Mouse (Mus musculus) neural tube, embryonic 15.5 days (tissue): ENCODE data around the gene Tprn. TPM values are rescaled to one million over a fixed set of nuclear protein-coding genes. Genes with fewer than 3 reads are reported as not detected.

Experiments used
- ATAC-seq: fragments of 200-750 bp; cut with Nextera tagmentation; 2 replicates; pipeline ENCODE4 v1.8.0; 2017; ENCODE audit warnings: mild to moderate bottlenecking, moderate TSS enrichment, moderate library complexity; ENCODE audit not compliant: low FRiP score
- H3K27ac ChIP-seq: fragments of 300-500 bp; sonication (generic); replicated peaks from 2 replicates; pipeline ENCODE4 v1.5.1; 2015; ENCODE audit warnings: mild to moderate bottlenecking, inconsistent platforms
- H3K27me3 ChIP-seq: fragments of 300-500 bp; sonication (generic); replicated peaks from 2 replicates; pipeline ENCODE4 v1.6.1; 2015; ENCODE audit warnings: inconsistent platforms
- H3K36me3 ChIP-seq: fragments of 300-500 bp; sonication (generic); 2 replicates; pipeline ENCODE4 v1.6.1; 2015; ENCODE audit warnings: inconsistent platforms
- H3K4me1 ChIP-seq: fragments of 300-500 bp; sonication (generic); 2 replicates; pipeline ENCODE4 v1.6.1; 2015; ENCODE audit warnings: inconsistent platforms
- H3K4me2 ChIP-seq: fragments of 300-500 bp; sonication (generic); 2 replicates; pipeline ENCODE4 v1.6.1; 2015; ENCODE audit warnings: inconsistent platforms, mild to moderate bottlenecking, moderate library complexity
- H3K4me3 ChIP-seq: fragments of 300-500 bp; sonication (generic); replicated peaks from 2 replicates; pipeline ENCODE4 v1.5.1; 2015; ENCODE audit warnings: mild to moderate bottlenecking, inconsistent platforms
- H3K9ac ChIP-seq: fragments of 300-500 bp; sonication (generic); replicated peaks from 2 replicates; pipeline ENCODE4 v1.6.1; 2015; ENCODE audit warnings: mild to moderate bottlenecking, inconsistent platforms
- H3K9me3 ChIP-seq: fragments of 300-500 bp; sonication (generic); replicated peaks from 2 replicates; pipeline ENCODE4 v1.6.1; 2016; ENCODE audit warnings: inconsistent platforms
- WGBS: fragments of 180-500 bp; shearing (Covaris S2); methylation state at CpG from one replicate; pipeline ENCODE4 v1.1.7; 2015; ENCODE audit warnings: mixed read lengths; 5-methylcytosine and 5-hydroxymethylcytosine counted together
- polyA plus RNA-seq: library from polyadenylated mRNA; unstranded; fragments of >200 nt; fragmentation: Nextera tagmentation; extraction: Ambion mirVana; gene quantifications from 2 replicates; pipeline ENCODE4 v1.2.1, GENCODE M21; 2015

Gene Tprn
- polyA plus RNA-seq, 1 experiment from 2014 or later = 16.3 TPM

DNA sequence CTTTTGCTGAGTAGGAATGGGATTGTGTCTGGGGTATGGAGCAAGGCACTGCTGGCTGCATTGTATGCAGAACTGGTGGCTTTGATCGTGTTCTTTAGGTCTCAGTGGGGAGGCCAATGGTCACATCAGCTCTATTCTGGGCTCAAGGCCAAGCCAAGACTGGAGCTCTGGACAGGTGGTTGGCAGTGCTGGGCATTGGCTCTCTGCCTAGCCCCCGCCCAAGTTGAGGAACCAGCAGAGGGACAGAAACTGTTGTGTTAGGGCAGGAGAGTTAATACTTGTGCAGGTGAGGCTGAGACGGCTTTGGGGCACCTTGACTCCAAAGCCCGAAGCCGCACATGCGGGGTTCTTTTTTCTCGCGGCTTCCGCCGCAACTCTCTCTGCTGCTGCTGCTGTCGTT is 27.2 kb downstream of the Tprn start, which contains the start of gene Lrrc26:
Gene Lrrc26 (plus strand): TSS at position 265 of the 400 bp plus-strand sequence.
- Histone ChIP-seq H3K4me3 (peak within 1 kb of the TSS; percentile 24), H3K4me1 (peaks cover 55% of the 10 kb centered on the region), H3K27ac (peak within 1 kb of the TSS; percentile 23; the same call in 1 of the 2 replicates), H3K4me2 (peak within 1 kb of the TSS; percentile 61), H3K27me3 (peaks cover 68% of the 10 kb centered on the region), H3K9ac (peak within 1 kb of the TSS; percentile 46), H3K36me3 (peaks cover 11% of the 10 kb centered on the region), H3K9me3 (no peaks in the 10 kb centered on the region)
- ATAC-seq = no peak
- WGBS = 8% methylated on average over 11 of the region's 11 CpGs

DNA sequence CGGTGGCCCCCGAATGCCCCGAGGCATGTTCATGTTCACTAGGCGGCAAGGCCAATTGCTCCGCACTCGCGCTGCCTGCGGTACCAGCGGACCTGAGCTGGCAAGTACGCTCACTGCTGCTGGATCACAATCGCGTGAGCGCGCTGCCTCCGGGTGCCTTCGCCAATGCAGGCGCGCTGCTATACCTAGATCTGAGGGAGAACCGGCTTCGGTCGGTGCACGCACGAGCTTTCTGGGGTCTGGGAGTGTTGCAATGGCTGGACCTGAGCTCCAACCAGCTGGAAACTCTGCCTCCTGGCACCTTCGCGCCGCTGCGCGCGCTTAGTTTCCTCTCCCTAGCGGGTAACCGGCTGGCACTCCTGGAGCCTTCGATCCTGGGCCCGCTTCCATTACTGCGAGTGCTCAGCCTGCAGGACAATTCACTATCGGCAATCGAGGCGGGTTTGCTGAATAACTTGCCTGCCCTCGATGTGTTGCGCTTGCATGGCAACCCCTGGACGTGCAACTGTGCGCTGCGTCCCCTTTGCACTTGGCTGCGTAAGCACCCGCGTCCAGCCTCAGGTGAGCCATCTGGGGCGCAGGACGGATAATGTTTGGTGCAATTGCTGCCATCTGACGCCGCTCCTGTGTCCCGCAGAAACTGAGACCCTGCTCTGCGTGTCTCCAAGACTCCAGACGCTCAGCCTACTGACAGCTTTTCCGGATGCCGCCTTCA is 27.8 kb downstream of the Tprn start:
- Histone ChIP-seq H3K4me2 (peak overlapping the region; percentile 61), H3K27me3 (peaks cover 74% of the 10 kb centered on the region), H3K9ac (peak overlapping the region; percentile 46), H3K4me1 (peaks cover 55% of the 10 kb centered on the region), H3K36me3 (peaks cover 11% of the 10 kb centered on the region), H3K4me3 (peak overlapping the region; percentile 24), H3K9me3 (no peaks in the 10 kb centered on the region), H3K27ac (peak overlapping the region; percentile 23; the same call in 1 of the 2 replicates)
- WGBS = 3% methylated on average over 54 of the region's 54 CpGs
- peak; percentile 66 for ATAC-seq

DNA sequence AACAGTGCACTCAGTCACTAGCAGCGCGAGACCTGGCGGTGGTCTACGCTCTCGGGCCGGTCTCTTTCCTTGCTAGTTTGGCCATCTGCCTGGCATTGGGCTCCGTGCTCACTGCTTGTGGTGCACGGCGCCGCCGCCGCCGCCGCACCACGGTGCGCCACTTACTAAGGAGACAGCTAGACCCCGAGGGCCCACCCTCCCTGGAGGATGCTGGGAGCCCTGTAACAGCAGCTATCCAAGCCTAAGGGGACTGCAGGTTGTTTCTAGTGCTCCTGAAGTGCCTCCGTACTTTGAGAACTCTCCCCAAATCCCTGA is 28.4 kb downstream of the Tprn start:
- Histone ChIP-seq H3K9me3 (no peaks in the 10 kb centered on the region), H3K4me1 (peaks cover 55% of the 10 kb centered on the region), H3K27me3 (peaks cover 79% of the 10 kb centered on the region), H3K27ac (no peak overlapping the region), H3K9ac (peak overlapping the region; percentile 46), H3K36me3 (peaks cover 12% of the 10 kb centered on the region), H3K4me3 (peak overlapping the region; percentile 24), H3K4me2 (peak overlapping the region; percentile 61)
- peak; percentile 16; the same call in 1 of the 2 replicates for ATAC-seq
- WGBS = under 1% methylated on average over 18 of the region's 18 CpGs

DNA sequence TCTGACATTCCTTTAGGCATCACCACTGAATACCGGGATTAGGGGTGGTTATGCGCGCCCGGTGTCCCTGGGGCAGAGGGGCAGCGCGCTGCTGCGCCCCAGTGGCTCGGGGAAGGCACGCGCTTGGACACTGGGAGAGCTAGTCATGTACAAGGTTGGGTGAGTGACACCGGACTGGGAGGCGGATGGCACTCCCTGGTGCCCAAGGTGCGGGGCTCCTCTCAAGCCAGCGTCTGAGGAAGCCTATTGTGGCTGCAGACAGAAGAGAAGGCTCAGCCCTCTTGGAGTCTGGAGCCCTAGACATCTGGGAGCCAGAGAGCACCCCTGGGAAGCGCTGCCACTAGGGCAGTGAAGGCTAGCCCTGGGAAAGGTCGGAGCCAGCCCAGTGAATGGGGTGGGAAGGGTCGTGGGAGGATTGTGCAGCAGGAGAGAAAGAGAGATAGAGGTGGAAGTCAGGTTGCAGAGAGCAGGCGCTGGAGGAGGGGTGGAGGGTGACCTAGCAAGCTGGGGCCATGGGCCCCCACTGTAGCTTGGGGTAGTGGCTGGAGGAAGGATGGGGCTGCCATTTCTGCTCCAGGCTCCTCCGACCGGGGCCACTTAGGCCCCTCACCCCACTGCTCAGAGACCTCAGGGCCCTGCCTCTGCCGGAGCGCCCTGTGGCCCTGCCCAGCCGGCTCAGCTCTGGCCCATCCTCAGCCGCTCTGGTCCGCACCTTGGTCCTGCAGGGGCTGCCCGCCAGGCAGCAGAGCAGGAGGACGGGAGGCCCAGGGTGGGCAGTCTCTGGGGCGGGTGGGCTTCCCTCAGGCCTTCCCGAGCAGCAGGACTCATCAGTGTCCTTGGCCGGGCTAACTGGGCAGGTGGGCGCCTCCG is 29.0 kb downstream of the Tprn start:
- peaks cover 83% of the 10 kb centered on the region for H3K27me3 ChIP-seq
- 9% methylated on average over 31 of the region's 32 CpGs for WGBS
- H3K9ac ChIP-seq = peak overlapping the region; percentile 46; the same call in 1 of the 2 replicates
- no peak for ATAC-seq
- peak overlapping the region; percentile 61 for H3K4me2 ChIP-seq
- peaks cover 18% of the 10 kb centered on the region for H3K36me3 ChIP-seq
- H3K4me1 ChIP-seq = peaks cover 55% of the 10 kb centered on the region
- H3K4me3 ChIP-seq = peak overlapping the region; percentile 24
- H3K27ac ChIP-seq = no peak overlapping the region
- H3K9me3 ChIP-seq = no peaks in the 10 kb centered on the region

DNA sequence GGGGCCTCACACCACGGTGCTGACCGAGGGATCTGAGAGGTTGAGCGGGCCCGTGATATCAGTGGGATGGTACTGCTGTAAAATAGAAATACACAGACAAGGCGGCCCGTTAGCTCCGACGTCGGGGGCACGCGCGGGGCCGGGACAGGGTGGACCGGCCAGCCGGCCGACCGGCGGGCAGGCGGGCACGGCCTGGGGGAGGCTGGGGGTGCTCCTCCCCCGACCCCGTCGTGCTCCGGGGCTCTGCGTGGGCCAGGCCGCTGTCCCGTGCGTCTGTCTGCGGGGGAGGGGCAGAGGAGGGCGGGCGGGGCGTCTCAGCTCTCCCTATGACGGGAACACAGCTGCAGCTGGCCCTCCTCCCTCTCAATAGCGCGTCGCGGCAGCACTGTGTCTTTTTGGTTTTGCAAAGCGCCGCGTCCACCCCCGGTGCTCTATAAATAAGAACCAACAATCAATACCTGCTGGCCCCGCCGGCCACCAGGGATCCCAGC is 29.7 kb downstream of the Tprn start:
- H3K27me3 ChIP-seq = peaks cover 90% of the 10 kb centered on the region
- no peaks in the 10 kb centered on the region for H3K9me3 ChIP-seq
- peaks cover 25% of the 10 kb centered on the region for H3K36me3 ChIP-seq
- peaks cover 52% of the 10 kb centered on the region for H3K4me1 ChIP-seq
- H3K4me2 ChIP-seq = peak overlapping the region; percentile 47
- 0 out of 2 replicates have a peak overlapping the region, but pooled peaks have one; percentile 17 for H3K9ac ChIP-seq
- H3K27ac ChIP-seq = no peak overlapping the region
- peak overlapping the region; percentile 21 for H3K4me3 ChIP-seq
- ATAC-seq = no peak
- WGBS = 5% methylated on average over 34 of the region's 43 CpGs

DNA sequence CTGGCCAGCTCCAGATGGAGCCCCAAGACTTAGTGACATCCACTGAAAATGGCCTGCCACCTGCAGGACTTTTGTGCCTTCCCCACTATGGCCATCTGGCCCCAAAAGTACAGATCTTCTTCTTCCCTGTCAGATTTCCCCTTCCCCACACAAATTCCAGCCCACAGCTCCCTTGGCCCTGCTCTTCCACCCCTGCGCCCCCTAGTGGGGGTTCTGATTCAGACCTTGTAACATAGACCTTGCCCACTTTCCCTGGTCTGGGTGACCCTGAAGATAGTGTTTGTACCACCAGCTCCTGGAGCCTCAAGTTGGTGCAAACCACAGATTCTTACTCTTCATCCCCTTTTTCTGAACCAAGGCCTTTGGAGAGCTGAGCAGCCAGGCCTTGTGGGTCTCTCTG is 30.4 kb downstream of the Tprn start:
- Histone ChIP-seq H3K4me3 (no peak overlapping the region), H3K36me3 (peaks cover 33% of the 10 kb centered on the region), H3K9ac (no peak overlapping the region), H3K27ac (no peak overlapping the region), H3K9me3 (no peaks in the 10 kb centered on the region), H3K4me2 (no peak overlapping the region), H3K4me1 (peaks cover 45% of the 10 kb centered on the region), H3K27me3 (peaks cover 98% of the 10 kb centered on the region)
- no peak for ATAC-seq
- WGBS = 0% methylated on average over 1 of the region's 1 CpGs

DNA sequence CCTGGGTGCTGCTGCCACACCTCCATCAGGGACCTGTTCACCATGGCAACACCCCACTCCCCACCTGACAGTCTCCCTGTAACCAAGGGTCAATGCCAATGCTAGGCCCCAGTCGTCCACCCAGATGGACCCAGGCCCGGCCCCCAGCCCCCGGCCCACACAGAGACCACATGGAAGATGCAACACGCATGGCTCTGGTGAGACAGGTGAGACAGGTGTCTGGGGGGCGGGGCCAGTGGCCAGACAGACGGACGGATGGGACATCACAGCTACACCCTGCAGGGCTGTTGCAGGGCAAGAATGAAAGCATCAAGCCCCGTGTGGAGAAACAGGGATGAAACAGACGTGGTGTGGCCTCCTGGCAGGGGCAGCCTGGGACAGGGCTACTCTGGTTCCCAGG is 31.3 kb downstream of the Tprn start:
- H3K4me2 ChIP-seq = no peak overlapping the region
- H3K4me3 ChIP-seq = no peak overlapping the region
- H3K9ac ChIP-seq = no peak overlapping the region
- H3K27me3 ChIP-seq = peaks cover 96% of the 10 kb centered on the region
- H3K4me1 ChIP-seq = peaks cover 40% of the 10 kb centered on the region
- ATAC-seq = no peak
- WGBS = 72% methylated on average over 9 of the region's 9 CpGs
- H3K9me3 ChIP-seq = no peaks in the 10 kb centered on the region
- H3K36me3 ChIP-seq = peaks cover 40% of the 10 kb centered on the region
- H3K27ac ChIP-seq = no peak overlapping the region

DNA sequence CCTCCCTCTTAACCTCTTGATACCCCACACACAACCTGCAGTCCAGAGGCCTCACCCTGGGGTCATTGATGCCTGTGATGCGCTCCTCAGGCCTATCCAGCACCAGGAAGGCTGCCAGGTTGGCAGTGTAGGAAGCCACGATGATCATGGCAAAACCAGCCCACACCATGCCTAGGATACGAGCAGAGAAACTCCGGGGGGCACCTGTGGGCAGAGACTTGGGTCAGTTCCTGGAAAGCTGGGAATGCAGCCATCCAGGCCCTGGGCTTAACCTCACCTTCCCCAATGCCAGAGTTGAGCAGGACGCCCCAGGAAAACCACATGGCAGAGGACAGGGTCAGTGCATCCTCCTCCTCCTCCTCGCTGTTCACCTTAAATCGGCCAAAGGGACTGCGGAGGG is 34.7 kb downstream of the Tprn start:
- Histone ChIP-seq H3K27me3 (peaks cover 62% of the 10 kb centered on the region), H3K9me3 (no peaks in the 10 kb centered on the region), H3K4me2 (no peak overlapping the region), H3K9ac (no peak overlapping the region), H3K27ac (no peak overlapping the region), H3K4me1 (peaks cover 6% of the 10 kb centered on the region), H3K36me3 (peaks cover 48% of the 10 kb centered on the region), H3K4me3 (no peak overlapping the region)
- ATAC-seq = no peak
- WGBS = 82% methylated on average over 8 of the region's 8 CpGs

DNA sequence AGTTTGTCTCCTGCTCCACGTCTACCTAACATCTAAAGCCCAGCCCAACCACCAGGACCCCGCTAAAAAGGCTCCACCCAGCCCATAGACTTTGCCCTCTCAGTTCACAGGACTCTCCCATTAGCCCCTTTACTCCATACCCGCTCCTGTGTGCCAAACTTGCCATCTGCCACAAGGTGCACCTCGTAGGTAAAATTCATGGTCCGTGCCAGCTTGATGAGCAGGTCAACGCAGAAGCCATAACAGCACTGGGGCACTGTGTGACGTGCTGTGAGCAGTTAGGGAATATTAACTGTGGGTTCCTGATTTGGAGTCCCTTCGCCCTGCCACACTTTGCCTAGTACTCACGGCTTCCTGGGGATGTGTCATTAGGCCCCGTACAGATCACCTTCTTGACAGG is 35.6 kb downstream of the Tprn start:
- H3K27me3 ChIP-seq = peaks cover 57% of the 10 kb centered on the region
- no peak overlapping the region for H3K27ac ChIP-seq
- peaks cover 56% of the 10 kb centered on the region for H3K36me3 ChIP-seq
- no peak overlapping the region for H3K4me3 ChIP-seq
- no peaks in the 10 kb centered on the region for H3K9me3 ChIP-seq
- no peaks in the 10 kb centered on the region for H3K4me1 ChIP-seq
- 85% methylated on average over 10 of the region's 10 CpGs for WGBS
- no peak overlapping the region for H3K4me2 ChIP-seq
- ATAC-seq = no peak
- H3K9ac ChIP-seq = no peak overlapping the region

DNA sequence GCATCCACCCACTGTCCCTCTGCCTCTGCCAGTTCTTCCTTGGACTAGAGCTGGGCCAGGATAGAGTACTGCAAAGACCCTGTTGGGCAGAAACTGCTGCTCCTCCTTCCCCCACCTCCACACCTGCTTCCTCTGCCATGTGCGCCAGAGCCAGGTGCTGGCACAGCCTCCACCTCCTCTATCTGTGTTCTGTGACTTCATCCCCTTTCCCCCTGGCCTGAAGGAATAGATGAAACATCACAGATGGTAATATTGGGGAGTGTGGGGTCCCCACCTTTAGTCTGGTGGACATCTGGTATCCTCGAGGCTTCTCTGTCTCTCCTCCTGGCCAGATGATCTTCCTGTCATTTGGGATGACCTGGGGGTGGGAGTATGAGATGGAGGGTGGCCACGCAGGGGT is 41.0 kb downstream of the Tprn start:
- no peak overlapping the region for H3K4me2 ChIP-seq
- H3K4me1 ChIP-seq = peaks cover 9% of the 10 kb centered on the region
- H3K36me3 ChIP-seq = peaks cover 53% of the 10 kb centered on the region
- H3K9me3 ChIP-seq = no peaks in the 10 kb centered on the region
- no peak overlapping the region for H3K9ac ChIP-seq
- no peak overlapping the region for H3K27ac ChIP-seq
- peaks cover 49% of the 10 kb centered on the region for H3K27me3 ChIP-seq
- ATAC-seq = no peak
- no peak overlapping the region for H3K4me3 ChIP-seq
- WGBS = 73% methylated on average over 3 of the region's 3 CpGs

DNA sequence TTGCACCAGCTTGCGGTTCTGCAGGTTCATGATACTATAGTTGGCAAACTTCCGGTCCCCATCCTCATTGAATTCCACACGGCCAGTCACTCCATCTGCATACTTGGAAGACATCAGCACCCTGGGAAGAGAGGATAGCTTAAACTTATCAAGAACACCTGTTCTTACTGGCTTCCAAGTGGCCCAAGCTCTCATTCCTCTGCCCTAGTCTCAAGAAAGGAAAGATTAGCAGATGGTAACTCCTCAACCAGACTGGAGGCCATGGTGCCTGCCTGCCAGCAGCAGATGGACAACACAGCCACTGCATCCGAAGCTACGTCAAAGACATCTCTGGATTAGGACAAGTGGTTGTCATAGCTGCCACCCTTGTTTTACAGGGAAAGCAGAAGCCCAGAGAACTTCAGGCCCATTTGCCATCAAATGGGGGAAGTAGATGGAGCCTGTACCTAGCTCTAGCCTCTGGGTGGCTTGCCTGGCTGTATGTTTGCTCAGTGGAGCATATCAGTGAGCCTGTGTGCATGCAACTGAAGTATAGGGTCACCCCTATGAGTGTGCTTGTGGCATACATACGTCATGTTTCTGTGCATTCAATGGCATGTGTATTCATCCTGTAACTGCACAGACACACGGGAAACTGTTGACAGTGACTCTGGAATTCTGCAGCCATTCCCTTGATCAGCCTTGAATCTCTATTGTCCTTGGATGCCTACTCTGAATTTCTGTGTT is 41.7 kb downstream of the Tprn start:
- Histone ChIP-seq H3K4me3 (peak overlapping the region; percentile 36; the same call in 1 of the 2 replicates), H3K27ac (no peak overlapping the region), H3K4me1 (peaks cover 9% of the 10 kb centered on the region), H3K9ac (no peak overlapping the region), H3K4me2 (peak overlapping the region; percentile 68), H3K27me3 (peaks cover 54% of the 10 kb centered on the region), H3K36me3 (peaks cover 57% of the 10 kb centered on the region), H3K9me3 (no peaks in the 10 kb centered on the region)
- whole genome bisulfite sequencing = 70% methylated on average over 7 of the region's 7 CpGs
- ATAC-seq = no peak
